Mouse (Mus musculus) layer of hippocampus, adult 9-10 months (tissue): Measurements from ENCODE around the gene B230217C12Rik.
"Not testable (repeated sequence)": the region's sequence is repeated elsewhere in the genome, so short reads cannot be mapped to it uniquely, and the experiment has no call there.

Experiments used
- DNase-seq: peaks from one replicate; pipeline ENCODE4 v3.0.0; 2022; ENCODE audit warnings: low spot score

B230217C12Rik gene

GRCm38 (mm10) chr11:97825971-97826370, 14.6 kb upstream of the B230217C12Rik start:
- no peak for DNase-seq

- no peak for DNase-seq
Measured at GRCm38 (mm10) chr11:97826414-97826813, 14.2 kb upstream of the B230217C12Rik start.

DNA sequence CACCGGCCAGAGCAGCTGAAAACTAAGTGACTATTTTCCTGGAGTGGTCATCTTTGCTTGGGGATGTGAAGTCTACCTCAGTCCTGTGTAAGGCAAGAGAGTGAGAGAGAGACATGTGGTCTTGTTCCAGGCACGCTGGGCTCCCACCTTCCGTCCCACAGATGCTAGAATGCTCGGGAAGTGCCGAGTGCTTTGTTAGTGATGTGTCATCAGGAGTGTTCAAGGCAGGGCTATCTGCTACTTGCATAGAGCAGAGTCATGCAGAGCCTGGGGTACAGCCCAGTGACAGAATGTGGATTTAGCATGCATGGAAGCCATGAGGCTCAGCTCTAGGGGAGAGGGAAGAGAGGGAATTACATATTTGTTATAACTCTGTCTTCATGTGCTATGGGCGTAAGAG, 12.9 kb upstream of the B230217C12Rik start:
- no peak for DNase-seq

DNA sequence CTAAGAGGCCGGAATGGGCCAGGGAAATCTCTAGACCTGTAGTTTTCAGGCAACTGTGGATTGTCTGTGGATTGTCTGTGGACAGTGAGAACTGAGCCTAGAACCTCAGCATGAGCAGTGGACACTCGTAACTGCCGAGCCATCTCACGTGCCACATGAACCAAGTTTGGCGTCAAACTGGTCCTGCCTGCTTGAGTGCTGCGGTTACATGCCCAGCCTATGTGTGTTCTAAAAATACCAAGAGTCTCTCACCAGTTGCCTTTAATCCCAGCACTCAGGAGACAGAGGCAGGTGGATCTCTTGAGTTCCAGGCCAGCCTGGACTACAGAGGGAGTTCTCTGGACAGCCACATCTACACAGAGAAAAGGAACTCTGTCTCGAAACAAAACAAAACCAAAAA, 11.2 kb upstream of the B230217C12Rik start:
- no peak for DNase-seq

- no peak for DNase-seq
Measured at GRCm38 (mm10) chr11:97829913-97830476, 10.6 kb upstream of the B230217C12Rik start.

DNA sequence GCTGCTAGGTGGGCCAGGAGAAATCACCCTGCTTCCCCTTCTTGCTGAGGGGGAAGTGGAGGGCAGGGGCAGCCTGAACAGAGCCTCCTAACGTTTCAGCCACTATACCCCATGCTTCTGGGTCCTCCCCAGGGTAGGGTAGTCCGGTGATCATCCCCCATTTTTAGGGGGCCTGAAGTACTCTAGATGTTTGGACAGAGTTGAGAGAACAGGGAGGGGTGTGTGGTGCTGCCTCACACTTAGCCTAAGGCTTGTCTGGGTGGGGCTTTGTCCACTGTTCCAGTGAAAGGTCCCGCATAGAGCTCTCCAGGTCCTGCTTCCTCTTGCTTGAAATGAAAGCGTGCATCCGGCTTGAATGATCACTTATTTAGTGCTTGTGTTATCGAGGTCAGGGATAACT, 10.1 kb upstream of the B230217C12Rik start:
- DNase-seq, result no peak

DNA sequence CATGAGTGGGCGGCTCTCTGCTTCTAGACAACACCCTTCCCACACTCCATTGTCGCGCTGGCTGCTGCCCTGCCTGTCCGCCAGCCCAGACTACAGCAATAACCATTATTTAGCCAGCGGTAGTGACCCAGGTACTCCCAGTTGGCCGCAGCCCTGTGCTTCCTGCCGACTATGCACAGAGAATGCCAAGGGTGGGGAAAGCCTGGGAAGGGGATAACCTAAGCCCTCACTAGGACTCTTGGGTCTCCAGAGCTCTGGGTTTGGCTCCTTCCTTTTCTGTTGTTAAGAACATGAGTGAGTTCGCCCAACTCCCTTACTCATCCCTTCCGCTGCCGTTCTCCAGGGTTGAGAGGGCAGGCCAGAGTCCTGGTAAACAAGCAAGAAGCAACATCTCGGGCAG, 8.6 kb upstream of the B230217C12Rik start:
- DNase-seq, result no peak

- DNase-seq, result no peak
Measured at GRCm38 (mm10) chr11:97833352-97833751, 7.2 kb upstream of the B230217C12Rik start.

DNA sequence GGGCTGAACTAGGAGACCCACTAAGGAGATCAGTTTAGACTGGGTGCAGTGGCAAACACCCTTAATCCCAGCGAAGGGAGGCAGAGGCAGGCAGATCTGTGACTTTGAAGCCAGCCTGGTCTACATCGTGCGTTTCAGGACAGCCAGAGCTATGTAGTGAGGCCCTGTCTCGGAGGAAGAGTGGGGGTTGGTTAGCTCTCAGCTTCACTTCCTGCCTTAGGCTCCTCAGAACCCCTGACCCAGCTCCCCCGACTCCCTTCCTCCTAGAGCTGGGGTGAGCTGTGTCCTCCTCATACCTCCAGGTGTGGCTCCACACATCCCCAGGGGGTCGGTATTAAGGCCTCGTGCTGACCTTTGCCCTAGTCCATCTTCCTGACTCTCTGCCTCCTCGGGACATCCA, 4.0 kb upstream of the B230217C12Rik start:
- no peak for DNase-seq

- DNase-seq, result not testable (repeated sequence)
Measured at GRCm38 (mm10) chr11:97837051-97837450, 3.5 kb upstream of the B230217C12Rik start.

GRCm38 (mm10) chr11:97837641-97838149, 2.9 kb upstream of the B230217C12Rik start:
- DNase-seq, result no peak

DNA sequence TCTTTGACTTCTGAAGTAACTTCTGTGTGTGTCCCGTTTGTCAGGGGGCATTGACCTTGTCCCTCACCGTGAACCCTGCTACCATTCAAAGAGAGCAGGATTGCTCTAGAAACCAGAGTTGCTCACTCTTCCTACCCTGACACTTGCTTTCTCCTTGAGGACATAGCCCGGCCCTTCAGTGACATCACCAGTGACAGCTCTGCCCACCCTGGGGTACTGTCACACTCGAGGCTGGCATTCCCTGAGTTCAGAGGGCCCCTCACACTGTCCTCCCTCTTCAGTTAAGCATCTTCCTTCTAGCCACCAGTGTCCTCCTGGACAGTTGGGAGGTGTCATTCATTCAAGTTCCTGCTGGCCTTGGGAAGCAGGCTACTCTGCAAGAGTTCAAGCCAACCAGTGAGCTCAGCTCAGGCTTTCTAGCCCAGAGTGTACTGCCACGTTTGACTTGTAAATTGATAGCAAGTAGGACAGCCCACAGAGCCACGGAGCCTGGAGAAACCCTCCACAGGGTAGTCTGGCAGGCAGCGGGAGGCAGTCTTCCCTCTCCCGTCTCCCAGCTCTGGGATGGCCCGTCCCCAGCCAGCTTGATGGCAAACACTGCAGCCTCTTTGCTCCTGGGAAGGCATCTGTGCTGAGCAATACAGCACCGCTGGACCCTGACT, 1.7 kb upstream of the B230217C12Rik start:
- DNase-seq, result no peak

GRCm38 (mm10) chr11:97839441-97840134, 992 bp upstream of the B230217C12Rik start:
- no peak for DNase-seq

DNA sequence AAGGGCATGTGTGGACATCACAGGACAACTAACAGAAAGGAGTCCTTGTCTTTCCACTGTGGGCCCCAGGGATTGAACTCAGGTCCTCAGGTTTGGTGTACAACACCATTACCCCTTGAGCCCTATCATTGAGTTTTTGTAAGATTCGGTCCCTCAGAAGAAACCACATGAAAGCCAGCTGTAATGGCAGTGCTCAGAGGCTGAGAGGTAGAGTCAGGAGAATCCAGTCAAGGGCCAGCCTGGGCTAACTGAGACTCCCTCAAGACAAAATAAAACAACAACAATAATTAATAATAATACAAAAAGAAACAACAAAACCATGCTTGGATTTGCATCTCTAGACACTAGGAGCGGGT, 467 bp upstream of the B230217C12Rik start:
- DNase-seq, result no peak

- peak; percentile 77 for DNase-seq
Measured at GRCm38 (mm10) chr11:97840991-97841661, 546 bp downstream of the B230217C12Rik start.

DNA sequence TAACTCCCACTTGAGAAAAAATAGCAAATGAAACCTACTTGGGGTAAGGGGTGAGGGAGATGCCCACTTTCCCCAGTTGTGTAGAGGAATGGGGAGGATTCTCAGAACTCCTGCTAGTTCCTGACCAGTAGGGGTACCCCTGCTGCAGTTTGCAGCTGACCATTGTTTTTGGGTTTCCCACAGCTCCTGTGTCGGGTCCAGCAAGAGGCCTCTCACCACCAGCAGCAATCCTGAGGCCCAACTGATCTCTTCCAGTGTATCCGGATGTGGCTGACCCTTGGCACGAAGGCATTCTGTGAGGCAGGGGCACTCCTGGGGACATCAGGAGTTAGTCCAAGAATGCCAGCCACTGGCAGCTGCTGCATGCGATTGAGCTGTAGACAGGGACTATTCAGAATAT, 1.4 kb downstream of the B230217C12Rik start:
- DNase-seq, result no peak

- no peak for DNase-seq
Measured at GRCm38 (mm10) chr11:97850367-97850766, 9.8 kb downstream of the B230217C12Rik start.

DNA sequence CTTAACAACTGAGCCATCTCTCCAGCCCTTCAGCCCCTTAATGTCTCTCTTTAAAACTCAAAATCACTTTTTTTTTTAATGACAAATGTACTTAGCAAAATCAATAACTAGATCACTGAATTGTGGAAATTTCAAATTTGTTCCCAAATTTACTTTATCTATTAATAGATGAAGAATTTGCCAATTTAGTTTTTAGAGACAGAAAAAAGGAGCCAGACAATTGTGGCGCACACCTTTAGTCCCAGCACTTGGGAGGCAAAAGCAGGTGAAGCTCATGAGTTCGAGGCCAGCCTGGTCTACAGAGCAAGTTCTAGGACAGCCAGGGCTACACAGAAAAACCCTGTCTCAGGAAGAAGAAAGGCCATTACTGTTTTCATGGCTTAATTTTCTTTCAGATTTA, 11.0 kb downstream of the B230217C12Rik start:
- no peak for DNase-seq

GRCm38 (mm10) chr11:97855473-97855872, 14.9 kb downstream of the B230217C12Rik start:
- no peak for DNase-seq

GRCm38 (mm10) chr11:97862148-97862547, 21.6 kb downstream of the B230217C12Rik start:
- DNase-seq, result no peak

DNA sequence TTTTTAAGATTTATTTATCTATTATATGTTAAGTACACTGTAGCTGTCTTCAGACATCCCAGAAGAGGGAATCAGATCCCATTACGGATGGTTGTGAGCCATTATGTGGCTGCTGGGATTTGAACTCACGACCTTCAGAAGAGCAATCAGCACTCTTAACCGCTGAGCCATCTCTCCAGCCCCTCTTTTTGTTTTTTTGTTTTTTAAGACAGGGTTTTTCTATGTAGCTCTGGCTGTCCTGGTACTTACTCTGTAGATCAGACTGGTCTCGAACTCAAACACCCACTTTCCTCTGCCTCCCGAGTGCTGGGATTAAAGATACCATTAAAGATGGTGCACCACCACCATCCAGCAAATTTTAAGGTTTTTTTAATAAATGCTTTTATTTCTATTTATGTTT, 24.8 kb downstream of the B230217C12Rik start:
- DNase-seq, result no peak

DNA sequence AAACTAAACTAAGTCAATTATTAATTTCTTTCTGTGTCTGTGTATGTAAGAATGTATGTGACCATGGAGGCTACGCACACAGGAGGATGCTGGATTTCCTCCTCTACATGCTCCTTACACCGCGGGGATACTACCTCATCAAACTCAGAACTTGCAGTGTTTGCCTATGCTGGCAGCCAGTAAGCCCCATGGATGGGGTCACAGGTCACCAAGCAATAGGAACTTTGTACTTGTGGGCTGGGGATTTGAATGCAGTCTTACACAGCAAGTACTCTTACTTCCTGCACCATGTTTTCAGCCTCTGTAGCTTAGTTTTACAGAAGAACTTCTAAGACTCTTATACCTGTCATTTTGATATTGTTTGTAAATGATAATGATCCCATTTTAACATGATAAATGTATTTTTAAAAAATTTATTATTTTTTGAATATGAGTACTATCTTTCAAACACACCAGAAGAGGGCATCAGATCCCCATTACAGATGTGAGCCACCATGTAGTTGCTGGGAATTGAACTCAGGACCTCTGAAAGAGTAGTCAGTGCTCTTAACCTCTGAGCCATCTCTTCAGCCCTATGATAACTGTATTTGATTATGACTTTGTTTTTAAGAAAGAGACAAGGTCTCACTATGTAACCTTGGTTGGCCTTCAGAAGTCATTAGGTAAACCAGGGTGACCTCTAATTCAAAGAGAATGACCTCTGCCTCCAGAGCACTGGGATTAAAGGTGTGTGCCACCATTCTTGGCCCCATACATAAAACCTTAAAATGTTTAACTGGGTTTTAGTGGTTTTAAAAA, 25.7 kb downstream of the B230217C12Rik start:
- DNase-seq, result no peak
